Mouse (Mus musculus) hindbrain, embryonic 15.5 days (tissue): Measurements from ENCODE around the gene Dqx1. TPM values are rescaled to one million over a fixed set of nuclear protein-coding genes. Genes with fewer than 3 reads are reported as not detected.

Source experiments
- ATAC-seq: fragments of 200-750 bp; cut with Nextera tagmentation; 2 replicates; pipeline ENCODE4 v1.8.0; 2017; ENCODE audit warnings: low read depth, moderate number of reproducible peaks, moderate TSS enrichment; ENCODE audit not compliant: low FRiP score
- H3K27ac ChIP-seq: fragments of 300-500 bp; sonication (generic); replicated peaks from 2 replicates; pipeline ENCODE4 v1.5.1; 2015; ENCODE audit warnings: mild to moderate bottlenecking, inconsistent platforms
- H3K27me3 ChIP-seq: fragments of 300-500 bp; sonication (generic); 2 replicates; pipeline ENCODE4 v1.6.1; 2015; ENCODE audit warnings: control low read depth, inconsistent platforms
- H3K36me3 ChIP-seq: fragments of 300-500 bp; sonication (generic); 2 replicates; pipeline ENCODE4 v1.6.1; 2015; ENCODE audit warnings: control low read depth, inconsistent platforms
- H3K4me1 ChIP-seq: fragments of 300-500 bp; sonication (generic); replicated peaks from 2 replicates; pipeline ENCODE4 v1.6.1; 2015; ENCODE audit warnings: control low read depth, inconsistent platforms
- H3K4me2 ChIP-seq: fragments of 300-500 bp; sonication (generic); 2 replicates; pipeline ENCODE4 v1.6.1; 2015; ENCODE audit warnings: moderate library complexity, mild to moderate bottlenecking, inconsistent platforms
- H3K4me3 ChIP-seq: fragments of 300-500 bp; sonication (generic); 2 replicates; pipeline ENCODE4 v1.5.1; 2015; ENCODE audit warnings: mild to moderate bottlenecking, inconsistent platforms
- H3K9ac ChIP-seq: fragments of 300-500 bp; sonication (generic); 2 replicates; pipeline ENCODE4 v1.6.1; 2015; ENCODE audit warnings: inconsistent platforms
- H3K9me3 ChIP-seq: fragments of 300-500 bp; sonication (generic); 2 replicates; pipeline ENCODE4 v1.6.1; 2016; ENCODE audit warnings: control low read depth, inconsistent platforms
- WGBS: fragments of 180-500 bp; shearing (Covaris S2); methylation state at CpG from one replicate; pipeline ENCODE4 v1.1.7; 2015; 5-methylcytosine and 5-hydroxymethylcytosine counted together
- polyA plus RNA-seq: library from polyadenylated mRNA; unstranded; fragments of >200 nt; fragmentation: Nextera tagmentation; extraction: Ambion mirVana; gene quantifications from 2 replicates; pipeline ENCODE4 v1.2.1, GENCODE M21; 2015

Gene Dqx1
- polyA plus RNA-seq = 0.62 and 0.75 TPM in 2 replicates

DNA sequence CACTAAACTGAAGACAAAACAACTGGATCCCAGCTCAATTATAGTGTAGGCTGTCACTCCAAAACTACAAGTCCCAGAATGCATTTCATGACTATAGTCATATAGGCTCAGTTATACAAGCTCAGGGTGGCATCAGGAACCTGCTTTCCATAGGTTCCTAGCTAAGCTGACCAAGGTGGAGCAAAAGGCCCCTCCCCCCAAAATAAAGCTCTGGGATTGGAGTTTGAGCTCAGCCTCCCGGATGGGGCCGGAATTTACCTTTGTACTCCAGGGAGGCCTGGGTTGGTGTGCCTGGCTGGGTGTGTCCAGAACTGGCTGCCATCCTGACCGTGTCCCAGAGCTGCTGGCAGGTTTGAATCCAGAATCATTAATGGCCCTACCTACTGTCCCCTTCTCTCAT, at the start of gene Dqx1:
Gene Dqx1 (plus strand): TSS at position 55 of the 400 bp plus-strand sequence.
- peaks cover 14% of the 10 kb centered on the region for H3K36me3 ChIP-seq
- 56% methylated on average over 3 of the region's 3 CpGs for WGBS
- H3K4me3 ChIP-seq = no peak within 1 kb of the TSS
- peaks cover 21% of the 10 kb centered on the region for H3K4me1 ChIP-seq
- peaks cover 22% of the 10 kb centered on the region for H3K27me3 ChIP-seq
- H3K9me3 ChIP-seq = no peaks in the 10 kb centered on the region
- H3K4me2 ChIP-seq = no peak within 1 kb of the TSS
- no peak within 1 kb of the TSS for H3K9ac ChIP-seq
- no peak for ATAC-seq
- H3K27ac ChIP-seq = no peak within 1 kb of the TSS

GRCm38 (mm10) chr6:83008659-83009058, 49.0 kb upstream of the Dqx1 start:
- H3K9ac ChIP-seq = no peak overlapping the region
- no peak overlapping the region for H3K27ac ChIP-seq
- no peaks in the 10 kb centered on the region for H3K27me3 ChIP-seq
- H3K4me1 ChIP-seq = no peaks in the 10 kb centered on the region
- no peaks in the 10 kb centered on the region for H3K9me3 ChIP-seq
- WGBS = 46% methylated on average over 3 of the region's 3 CpGs
- H3K4me2 ChIP-seq = no peak overlapping the region
- H3K4me3 ChIP-seq = no peak overlapping the region
- ATAC-seq = no peak
- H3K36me3 ChIP-seq = no peaks in the 10 kb centered on the region

DNA sequence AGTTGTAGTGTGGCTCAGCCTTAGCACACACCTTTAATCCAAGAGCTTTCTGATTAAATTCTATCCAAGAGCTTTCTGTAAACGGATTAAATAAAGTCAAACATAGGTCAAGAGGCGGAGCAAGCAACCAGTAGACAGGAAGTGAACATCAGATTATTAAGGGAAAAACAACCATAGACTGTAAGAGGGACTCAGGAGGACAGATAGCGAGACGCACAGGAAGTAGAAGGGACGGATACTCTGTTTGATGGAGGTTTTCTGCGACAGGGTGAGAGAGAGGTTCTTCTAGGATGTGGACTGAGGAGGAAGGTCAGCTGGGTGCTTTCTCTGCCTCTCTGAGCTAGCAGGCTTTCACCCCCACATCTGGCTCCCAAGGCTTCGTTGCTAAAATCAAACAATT, 47.6 kb upstream of the Dqx1 start:
- Histone ChIP-seq H3K4me3 (no peak overlapping the region), H3K9ac (no peak overlapping the region), H3K27me3 (no peaks in the 10 kb centered on the region), H3K36me3 (no peaks in the 10 kb centered on the region), H3K4me2 (no peak overlapping the region), H3K9me3 (no peaks in the 10 kb centered on the region), H3K27ac (no peak overlapping the region), H3K4me1 (no peaks in the 10 kb centered on the region)
- no peak for ATAC-seq
- WGBS = 74% methylated on average over 7 of the region's 7 CpGs

DNA sequence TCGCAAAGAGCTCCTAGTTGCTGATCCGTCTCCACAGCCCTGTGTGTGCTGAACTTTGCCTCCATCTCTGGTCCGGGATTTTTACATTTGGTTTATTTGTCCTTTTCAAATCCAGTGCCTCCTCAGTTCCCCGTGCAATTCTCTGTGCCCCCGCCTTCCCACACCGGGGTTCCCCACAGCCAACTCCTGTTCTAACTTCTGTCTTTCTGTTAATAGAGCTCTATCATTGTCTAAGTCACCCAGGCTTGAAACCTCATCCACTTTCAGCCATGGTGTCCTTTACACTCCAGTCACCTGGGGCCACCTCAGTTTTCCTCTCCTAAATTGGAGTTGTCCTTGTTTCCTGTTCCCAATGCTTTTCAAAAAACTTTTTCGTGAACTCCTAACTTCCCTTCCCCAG, 46.4 kb upstream of the Dqx1 start:
- 88% methylated on average over 7 of the region's 7 CpGs for WGBS
- Histone ChIP-seq H3K4me1 (no peaks in the 10 kb centered on the region), H3K9me3 (no peaks in the 10 kb centered on the region), H3K4me2 (no peak overlapping the region), H3K4me3 (no peak overlapping the region), H3K9ac (no peak overlapping the region), H3K36me3 (no peaks in the 10 kb centered on the region), H3K27me3 (no peaks in the 10 kb centered on the region), H3K27ac (no peak overlapping the region)
- ATAC-seq = no peak

DNA sequence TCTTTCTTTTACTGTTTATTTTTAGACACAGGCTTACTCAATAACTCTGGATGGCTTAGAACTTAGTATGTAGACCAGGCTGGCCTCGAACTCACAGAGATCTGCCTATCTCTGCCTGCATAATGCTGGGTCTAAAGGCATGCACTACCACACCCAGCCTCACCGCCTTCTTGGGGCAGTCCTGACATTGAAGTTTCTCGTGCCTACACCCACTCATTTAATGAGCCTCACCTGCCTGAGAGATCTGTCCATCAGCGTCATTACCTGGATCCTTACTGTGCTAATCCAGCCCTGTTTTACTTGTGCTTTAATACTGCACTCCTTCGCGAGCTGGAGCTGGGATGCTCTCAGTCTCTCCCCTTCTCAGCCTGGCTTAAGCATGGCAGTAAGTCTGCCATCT, 45.9 kb upstream of the Dqx1 start:
- 75% methylated on average over 6 of the region's 6 CpGs for WGBS
- Histone ChIP-seq H3K9ac (no peak overlapping the region), H3K9me3 (no peaks in the 10 kb centered on the region), H3K36me3 (no peaks in the 10 kb centered on the region), H3K4me2 (no peak overlapping the region), H3K4me3 (no peak overlapping the region), H3K4me1 (no peaks in the 10 kb centered on the region), H3K27me3 (no peaks in the 10 kb centered on the region), H3K27ac (no peak overlapping the region)
- no peak for ATAC-seq

DNA sequence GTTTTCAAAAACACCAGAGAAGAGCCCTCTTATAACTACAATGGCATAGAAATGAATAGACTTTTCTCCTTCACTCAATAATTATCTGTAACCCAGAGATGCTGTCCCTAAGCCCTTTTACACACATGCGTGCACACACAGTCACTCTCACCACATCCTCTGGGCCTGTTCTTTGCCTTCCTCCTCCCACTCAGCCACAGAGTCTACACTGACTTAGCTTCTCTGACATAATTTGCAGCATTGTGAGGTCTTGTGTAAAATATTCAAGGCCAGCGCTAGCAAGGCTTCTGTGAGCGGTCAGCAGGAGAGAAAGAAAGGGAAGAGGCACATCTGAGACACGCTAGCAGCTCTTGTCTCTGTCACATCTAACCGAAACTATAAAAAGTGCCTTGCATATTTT, 44.2 kb upstream of the Dqx1 start:
- no peak overlapping the region for H3K27ac ChIP-seq
- WGBS = 78% methylated on average over 5 of the region's 5 CpGs
- H3K36me3 ChIP-seq = no peaks in the 10 kb centered on the region
- no peaks in the 10 kb centered on the region for H3K4me1 ChIP-seq
- H3K27me3 ChIP-seq = no peaks in the 10 kb centered on the region
- no peak for ATAC-seq
- no peaks in the 10 kb centered on the region for H3K9me3 ChIP-seq
- H3K4me3 ChIP-seq = no peak overlapping the region
- H3K9ac ChIP-seq = no peak overlapping the region
- no peak overlapping the region for H3K4me2 ChIP-seq

DNA sequence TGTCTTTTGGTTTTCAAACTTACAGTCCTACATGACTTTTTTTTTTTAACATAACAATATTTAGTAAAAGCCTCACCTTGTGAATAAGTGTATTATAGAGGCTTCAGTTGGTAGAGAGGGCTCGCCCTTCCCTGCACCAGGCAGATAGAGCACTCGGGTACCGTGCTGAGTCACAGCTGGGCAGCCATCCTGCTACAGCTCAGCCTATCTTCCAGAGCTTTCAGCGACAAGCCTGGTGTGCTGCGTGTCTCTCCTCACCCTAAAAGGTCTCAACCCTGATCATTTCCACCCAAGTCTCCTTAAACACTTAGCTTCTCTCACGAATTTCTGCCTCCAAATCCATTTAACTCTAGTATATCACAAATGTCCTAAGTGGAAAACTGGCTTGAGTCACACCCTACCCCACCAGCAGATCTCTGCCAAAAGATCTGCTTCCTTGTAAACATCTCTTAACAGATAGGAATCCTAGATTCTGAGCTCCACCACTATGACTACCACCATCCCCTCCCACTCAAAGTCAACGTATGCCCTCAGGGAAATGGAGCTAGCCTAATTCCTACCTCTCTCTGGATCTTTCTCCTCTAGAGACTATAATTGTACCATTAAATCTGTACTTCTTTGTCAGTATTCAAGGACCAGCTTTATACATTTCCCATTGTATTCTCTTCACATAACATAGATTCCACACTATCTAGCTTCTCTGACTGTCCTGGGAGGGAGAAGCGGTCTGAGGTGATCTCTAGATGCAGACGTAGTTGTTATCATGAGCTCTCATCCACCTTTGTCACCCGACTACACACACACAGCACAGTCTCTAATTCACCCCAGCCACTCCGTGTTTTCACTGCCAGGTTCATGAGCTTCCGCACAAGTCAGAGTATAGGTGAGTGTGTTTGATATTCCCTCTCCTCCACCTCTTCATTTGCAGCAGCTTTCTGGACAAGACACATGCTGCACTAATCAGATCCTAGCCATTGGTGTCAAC, 42.9 kb upstream of the Dqx1 start:
- Histone ChIP-seq H3K36me3 (no peaks in the 10 kb centered on the region), H3K9me3 (no peaks in the 10 kb centered on the region), H3K9ac (no peak overlapping the region), H3K4me2 (no peak overlapping the region), H3K27me3 (no peaks in the 10 kb centered on the region), H3K27ac (no peak overlapping the region), H3K4me3 (no peak overlapping the region), H3K4me1 (no peaks in the 10 kb centered on the region)
- no peak for ATAC-seq
- 80% methylated on average over 12 of the region's 12 CpGs for WGBS

DNA sequence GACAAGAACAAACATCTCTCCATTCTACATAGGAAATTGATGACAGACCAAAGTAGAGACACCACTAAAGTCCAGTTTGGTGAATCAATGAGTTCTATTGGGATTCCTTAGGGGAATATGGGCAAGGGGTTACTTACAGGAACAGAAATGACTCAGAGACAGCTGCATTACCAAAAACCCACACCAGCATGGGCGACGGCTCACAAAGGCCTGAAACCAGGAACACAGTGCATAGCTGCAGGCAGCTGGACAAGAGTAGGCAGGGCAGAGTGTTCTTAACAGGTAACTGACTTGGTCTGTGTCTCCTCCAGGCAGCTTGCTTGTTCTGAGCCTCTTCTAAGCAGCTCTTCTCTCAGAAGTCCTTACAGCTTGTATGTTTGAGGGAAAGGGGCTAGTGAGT, 41.9 kb upstream of the Dqx1 start:
- no peaks in the 10 kb centered on the region for H3K4me1 ChIP-seq
- H3K27me3 ChIP-seq = no peaks in the 10 kb centered on the region
- no peak overlapping the region for H3K4me2 ChIP-seq
- no peak for ATAC-seq
- H3K9me3 ChIP-seq = no peaks in the 10 kb centered on the region
- WGBS = 78% methylated on average over 2 of the region's 2 CpGs
- H3K9ac ChIP-seq = no peak overlapping the region
- no peaks in the 10 kb centered on the region for H3K36me3 ChIP-seq
- no peak overlapping the region for H3K27ac ChIP-seq
- no peak overlapping the region for H3K4me3 ChIP-seq

DNA sequence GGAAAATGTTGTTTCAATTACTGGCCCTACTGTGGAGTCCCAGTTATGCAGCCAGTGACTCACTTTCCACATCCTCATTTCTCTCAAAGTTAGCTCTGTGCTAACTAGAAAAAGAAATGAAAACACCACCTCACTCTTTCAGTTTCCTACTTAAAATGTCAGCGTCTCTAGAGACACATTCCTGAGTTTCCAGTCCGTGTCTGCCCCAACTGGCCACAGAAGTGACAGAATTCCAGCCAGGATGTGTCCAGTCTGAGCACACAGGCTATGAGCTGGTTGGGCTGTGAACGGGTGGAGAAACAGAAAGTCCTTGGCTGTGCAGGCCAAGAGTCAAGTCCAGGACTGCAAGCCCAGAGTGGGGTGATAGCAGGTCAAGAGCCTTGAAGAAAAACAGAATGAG, 40.5 kb upstream of the Dqx1 start:
- Histone ChIP-seq H3K27ac (no peak overlapping the region), H3K27me3 (no peaks in the 10 kb centered on the region), H3K9me3 (no peaks in the 10 kb centered on the region), H3K36me3 (no peaks in the 10 kb centered on the region), H3K4me1 (no peaks in the 10 kb centered on the region), H3K4me2 (no peak overlapping the region), H3K9ac (no peak overlapping the region), H3K4me3 (no peak overlapping the region)
- no peak for ATAC-seq
- 79% methylated on average over 3 of the region's 3 CpGs for WGBS

GRCm38 (mm10) chr6:83019044-83019443, 38.6 kb upstream of the Dqx1 start:
- Histone ChIP-seq H3K4me1 (no peaks in the 10 kb centered on the region), H3K27me3 (no peaks in the 10 kb centered on the region), H3K9ac (no peak overlapping the region), H3K27ac (no peak overlapping the region), H3K36me3 (no peaks in the 10 kb centered on the region), H3K4me2 (no peak overlapping the region), H3K4me3 (no peak overlapping the region), H3K9me3 (no peaks in the 10 kb centered on the region)
- no peak for ATAC-seq
- 70% methylated on average over 3 of the region's 3 CpGs for WGBS

GRCm38 (mm10) chr6:83020121-83020520, 37.5 kb upstream of the Dqx1 start:
- WGBS = 88% methylated on average over 6 of the region's 6 CpGs
- H3K4me3 ChIP-seq = no peak overlapping the region
- H3K27ac ChIP-seq = no peak overlapping the region
- no peaks in the 10 kb centered on the region for H3K27me3 ChIP-seq
- H3K36me3 ChIP-seq = no peaks in the 10 kb centered on the region
- H3K9me3 ChIP-seq = no peaks in the 10 kb centered on the region
- H3K4me2 ChIP-seq = no peak overlapping the region
- H3K9ac ChIP-seq = no peak overlapping the region
- ATAC-seq = no peak
- H3K4me1 ChIP-seq = no peaks in the 10 kb centered on the region

DNA sequence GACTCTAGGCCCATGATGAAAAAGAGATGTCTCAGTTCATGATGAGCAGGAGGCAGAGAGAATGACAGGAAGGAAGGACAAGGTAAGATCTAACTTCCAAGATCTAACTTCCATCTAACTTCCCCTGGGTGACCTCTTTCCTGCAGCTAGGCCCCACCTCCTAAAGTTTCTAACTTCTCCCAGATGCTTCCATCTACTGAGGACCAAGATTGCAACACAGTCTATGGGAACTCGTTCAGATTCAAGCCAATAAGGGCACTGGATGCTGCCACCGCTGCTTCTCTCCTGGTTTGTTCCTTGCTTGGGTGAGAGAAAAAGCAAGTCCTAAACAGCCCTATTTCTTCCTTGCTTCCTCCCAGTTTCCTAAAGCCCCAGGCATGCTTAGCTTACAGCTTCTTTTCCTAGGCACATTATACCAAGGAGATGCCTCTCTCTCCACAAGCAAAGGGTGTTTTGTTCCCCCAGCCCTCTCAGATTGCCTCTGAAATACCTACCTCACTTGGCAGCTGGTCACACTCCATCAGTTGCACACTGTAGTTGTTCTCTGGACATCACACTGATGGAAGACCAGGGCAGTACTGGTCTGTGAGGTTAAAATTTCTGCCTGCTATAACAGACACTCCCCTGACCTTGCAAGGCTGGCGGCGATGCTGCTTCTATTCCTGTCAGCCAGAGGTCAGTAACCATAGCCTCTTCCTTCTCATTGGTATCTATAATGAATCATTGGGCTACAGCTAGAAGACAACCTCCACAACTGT, 36.6 kb upstream of the Dqx1 start:
- H3K4me1 ChIP-seq = no peaks in the 10 kb centered on the region
- H3K9me3 ChIP-seq = no peaks in the 10 kb centered on the region
- no peak overlapping the region for H3K9ac ChIP-seq
- WGBS = 80% methylated on average over 4 of the region's 4 CpGs
- no peak overlapping the region for H3K27ac ChIP-seq
- no peak overlapping the region for H3K4me3 ChIP-seq
- no peaks in the 10 kb centered on the region for H3K36me3 ChIP-seq
- no peak for ATAC-seq
- H3K4me2 ChIP-seq = no peak overlapping the region
- no peaks in the 10 kb centered on the region for H3K27me3 ChIP-seq
